Mouse (Mus musculus) kidney, postnatal 0 days (tissue): ENCODE results near the gene Paqr5. TPM values are rescaled to one million over a fixed set of nuclear protein-coding genes. Genes with fewer than 3 reads are reported as not detected.

Source experiments
- ATAC-seq: fragments of 200-750 bp; cut with Nextera tagmentation; replicated peaks from 2 replicates; pipeline ENCODE4 v1.8.0; 2017; ENCODE audit warnings: low read depth, moderate number of reproducible peaks, moderate TSS enrichment, moderate library complexity; ENCODE audit not compliant: low FRiP score
- DNase-seq: peaks from one replicate; pipeline ENCODE4 v3.0.0-alpha.2; 2016; ENCODE audit warnings: low spot score
- H3K27ac ChIP-seq: fragments of 300-500 bp; sonication (generic); 2 replicates; pipeline ENCODE4 v1.5.1; 2014; ENCODE audit warnings: mild to moderate bottlenecking
- H3K27me3 ChIP-seq: fragments of 300-500 bp; sonication (generic); 2 replicates; pipeline ENCODE4 v1.6.1; 2014; ENCODE audit warnings: low read length, mixed read lengths; ENCODE audit not compliant: insufficient read depth
- H3K36me3 ChIP-seq: fragments of 300-500 bp; sonication (generic); 2 replicates; pipeline ENCODE4 v1.6.1; 2014; ENCODE audit warnings: low read length, mixed read lengths; ENCODE audit not compliant: insufficient read depth
- H3K4me1 ChIP-seq: fragments of 300-500 bp; sonication (generic); replicated peaks from 2 replicates; pipeline ENCODE4 v1.6.1; 2014; ENCODE audit warnings: antibody characterized with exemption, low read length, mixed read lengths; ENCODE audit not compliant: insufficient read depth
- H3K4me2 ChIP-seq: fragments of 300-500 bp; sonication (generic); 2 replicates; pipeline ENCODE4 v1.6.1; 2014; ENCODE audit warnings: mild to moderate bottlenecking, low read length, moderate library complexity, mixed read lengths
- H3K4me3 ChIP-seq: fragments of 300-500 bp; sonication (generic); replicated peaks from 2 replicates; pipeline ENCODE4 v1.5.1; 2014; ENCODE audit warnings: low read depth, low read length
- H3K9ac ChIP-seq: fragments of 300-500 bp; sonication (generic); 2 replicates; pipeline ENCODE4 v1.6.1; 2014; ENCODE audit warnings: low read depth, low read length
- H3K9me3 ChIP-seq: fragments of 300-500 bp; sonication (generic); replicated peaks from 2 replicates; pipeline ENCODE4 v1.6.1; 2016; ENCODE audit warnings: low read length, inconsistent platforms, mixed read lengths
- CTCF ChIP-seq: IDR thresholded peaks from 2 replicates; pipeline ENCODE4 v1.5.1; 2016; ENCODE audit warnings: antibody characterized with exemption, low read depth, mild to moderate bottlenecking, moderate library complexity
- WGBS: fragments of 180-500 bp; shearing (Covaris S2); extraction: QIAGEN DNeasy Blood & Tissue Kit; methylation state at CpG from one replicate; pipeline ENCODE4 v1.1.7; 2014; 5-methylcytosine and 5-hydroxymethylcytosine counted together
- polyA plus RNA-seq: library from polyadenylated mRNA; unstranded; fragments of >200 nt; fragmentation: Nextera tagmentation; extraction: Ambion mirVana; gene quantifications from 2 replicates; pipeline ENCODE4 v1.2.1, GENCODE M21; 2015

Paqr5 gene
- polyA plus RNA-seq, 1 experiment from 2014 or later = 109 TPM

DNA sequence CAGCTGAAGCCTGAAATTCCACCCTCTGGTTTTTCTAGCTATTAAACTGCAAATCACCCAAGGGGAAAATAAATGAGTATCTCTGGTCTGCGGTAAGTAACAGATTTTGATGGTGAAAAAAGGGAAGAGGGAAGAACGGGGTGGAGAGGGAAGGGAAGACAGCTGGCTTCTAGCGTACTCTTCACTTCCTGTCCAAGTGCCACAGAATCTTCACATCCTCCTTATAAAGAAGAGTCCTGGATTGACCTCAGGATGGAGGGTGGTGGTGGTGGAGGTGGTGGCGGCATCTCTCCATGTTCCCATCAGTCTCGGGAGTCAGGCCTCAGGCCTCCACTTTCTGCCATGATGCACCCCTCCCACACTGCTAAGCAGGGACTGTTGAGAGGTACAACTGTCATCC, 44.8 kb downstream of the Paqr5 start:
- 59% methylated on average over 5 of the region's 5 CpGs for WGBS
- no peak for ATAC-seq
- TF ChIP-seq CTCF = no peak

DNA sequence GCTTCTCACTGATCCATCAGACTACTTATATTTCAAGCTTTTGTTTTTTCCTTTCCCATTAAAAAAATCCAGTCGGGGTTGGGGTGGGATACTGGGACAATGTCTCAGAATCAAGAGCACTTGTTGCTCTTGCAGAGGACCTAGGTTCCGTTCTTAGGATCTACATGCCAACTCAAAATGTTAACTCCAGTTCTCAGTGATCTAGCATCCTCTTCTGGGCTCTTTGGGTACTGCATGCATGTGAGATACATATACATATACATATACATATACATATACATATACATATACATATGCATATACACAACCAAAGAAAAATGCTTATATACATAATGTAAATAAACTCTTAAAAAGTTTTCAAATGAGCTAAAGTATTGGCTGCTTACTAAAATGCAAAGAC, 46.7 kb downstream of the Paqr5 start:
- no peak overlapping the region for H3K4me3 ChIP-seq
- H3K9ac ChIP-seq = no peak overlapping the region
- DNase-seq (no peak), ATAC-seq (no peak)
- WGBS = 93% methylated on average over 2 of the region's 2 CpGs
- H3K27ac ChIP-seq = no peak overlapping the region
- no peaks in the 10 kb centered on the region for H3K9me3 ChIP-seq
- peak; percentile 42; the same call in 1 of the 2 replicates for TF ChIP-seq CTCF
- no peaks in the 10 kb centered on the region for H3K27me3 ChIP-seq
- no peak overlapping the region for H3K4me2 ChIP-seq
- H3K36me3 ChIP-seq = no peaks in the 10 kb centered on the region
- no peaks in the 10 kb centered on the region for H3K4me1 ChIP-seq

More for the DNA sequence above, 44.8 kb downstream of the Paqr5 start:
- Histone ChIP-seq H3K4me3 (no peak overlapping the region), H3K9me3 (no peaks in the 10 kb centered on the region), H3K27me3 (no peaks in the 10 kb centered on the region), H3K4me1 (no peaks in the 10 kb centered on the region), H3K36me3 (no peaks in the 10 kb centered on the region), H3K4me2 (no peak overlapping the region), H3K27ac (no peak overlapping the region), H3K9ac (no peak overlapping the region)
- DNase-seq = no peak

DNA sequence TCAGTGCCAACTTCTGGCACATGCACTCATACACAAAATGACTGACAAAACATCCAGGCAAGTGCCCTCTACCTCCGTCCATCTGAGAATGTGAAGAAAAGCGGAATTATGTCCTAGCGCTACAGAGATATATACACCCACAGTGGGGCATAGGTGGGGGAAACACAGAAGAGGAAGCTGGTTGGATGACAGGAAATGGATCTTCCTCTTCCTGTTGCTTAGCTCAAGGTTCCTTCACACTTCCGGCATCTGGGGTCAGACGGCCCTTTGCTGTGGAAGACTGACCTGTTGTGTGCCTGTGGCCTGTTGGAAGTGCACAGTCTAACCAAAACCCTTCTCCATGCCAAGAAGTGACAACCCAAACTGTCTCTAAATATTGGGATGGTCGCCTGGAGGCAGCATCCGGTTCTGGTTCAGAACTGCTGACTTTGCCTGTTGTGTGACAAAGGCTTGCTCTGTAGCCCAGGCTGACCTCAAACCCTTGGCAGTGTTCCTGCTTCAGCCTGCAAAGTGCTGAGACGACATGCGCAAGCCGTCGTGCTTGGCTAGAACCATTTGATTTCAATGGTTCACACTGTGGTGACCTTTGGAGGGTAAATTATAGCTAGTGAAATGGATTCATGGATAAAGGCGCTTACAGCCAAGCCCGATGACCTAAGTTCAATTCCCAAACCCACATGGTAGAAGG, 49.3 kb downstream of the Paqr5 start:
- H3K27me3 ChIP-seq = no peaks in the 10 kb centered on the region
- H3K36me3 ChIP-seq = no peaks in the 10 kb centered on the region
- H3K9ac ChIP-seq = no peak overlapping the region
- 77% methylated on average over 13 of the region's 13 CpGs for WGBS
- H3K4me2 ChIP-seq = no peak overlapping the region
- TF ChIP-seq CTCF = no peak
- DNase-seq (no peak), ATAC-seq (no peak)
- no peaks in the 10 kb centered on the region for H3K9me3 ChIP-seq
- no peak overlapping the region for H3K27ac ChIP-seq
- H3K4me3 ChIP-seq = no peak overlapping the region
- H3K4me1 ChIP-seq = no peaks in the 10 kb centered on the region

DNA sequence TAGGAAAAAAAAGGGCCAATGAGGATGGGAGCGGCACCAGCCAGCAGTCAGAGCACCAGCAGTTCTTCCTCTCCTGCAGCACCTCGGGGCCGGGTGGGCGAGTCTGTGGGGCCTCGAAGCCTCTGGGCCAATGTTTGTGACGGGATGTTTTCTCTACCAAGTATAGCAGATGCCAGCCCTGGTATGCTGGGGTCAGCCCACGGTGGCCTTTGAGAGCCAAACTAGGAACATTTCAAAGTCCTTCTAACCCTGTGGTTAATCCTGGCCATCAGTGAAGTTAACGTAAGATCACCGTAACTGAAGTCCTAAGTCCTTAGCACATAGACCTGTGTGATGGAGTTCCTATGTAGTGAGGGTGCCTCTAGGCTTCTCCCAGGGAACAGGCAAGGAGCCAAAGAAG, 54.6 kb downstream of the Paqr5 start:
- no peak overlapping the region for H3K9ac ChIP-seq
- H3K27me3 ChIP-seq = no peaks in the 10 kb centered on the region
- H3K4me1 ChIP-seq = no peaks in the 10 kb centered on the region
- H3K9me3 ChIP-seq = no peaks in the 10 kb centered on the region
- no peak for TF ChIP-seq CTCF
- H3K4me2 ChIP-seq = no peak overlapping the region
- ATAC-seq (no peak; the same call in 1 of the 2 replicates), DNase-seq (no peak)
- no peak overlapping the region for H3K4me3 ChIP-seq
- no peaks in the 10 kb centered on the region for H3K36me3 ChIP-seq
- 54% methylated on average over 8 of the region's 9 CpGs for WGBS
- H3K27ac ChIP-seq = no peak overlapping the region

DNA sequence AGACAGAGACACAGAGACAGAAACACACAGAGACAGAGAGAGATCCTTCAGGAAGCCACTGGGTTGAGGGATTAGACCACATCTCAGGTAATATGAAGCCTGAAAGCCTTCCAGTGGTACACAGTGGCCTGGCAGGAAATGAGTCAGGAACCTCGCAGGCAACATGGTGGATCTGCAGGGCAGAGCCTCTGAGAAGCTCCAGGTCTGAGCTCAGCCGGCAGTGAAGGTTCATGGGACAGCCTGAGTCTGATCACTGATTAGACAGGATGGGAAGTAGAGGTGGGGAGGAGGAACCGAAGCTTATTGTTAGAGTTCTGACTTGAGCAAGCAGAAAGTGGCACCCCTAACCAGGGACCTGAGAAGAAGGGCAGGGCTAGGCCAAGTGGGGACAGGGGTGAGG, 55.6 kb downstream of the Paqr5 start:
- Histone ChIP-seq H3K9me3 (no peaks in the 10 kb centered on the region), H3K36me3 (no peaks in the 10 kb centered on the region), H3K9ac (no peak overlapping the region), H3K4me3 (no peak overlapping the region), H3K27me3 (no peaks in the 10 kb centered on the region), H3K27ac (no peak overlapping the region), H3K4me2 (no peak overlapping the region), H3K4me1 (no peaks in the 10 kb centered on the region)
- no peak for ATAC-seq
- no peak for DNase-seq
- WGBS = 58% methylated on average over 3 of the region's 3 CpGs
- TF ChIP-seq CTCF = no peak

DNA sequence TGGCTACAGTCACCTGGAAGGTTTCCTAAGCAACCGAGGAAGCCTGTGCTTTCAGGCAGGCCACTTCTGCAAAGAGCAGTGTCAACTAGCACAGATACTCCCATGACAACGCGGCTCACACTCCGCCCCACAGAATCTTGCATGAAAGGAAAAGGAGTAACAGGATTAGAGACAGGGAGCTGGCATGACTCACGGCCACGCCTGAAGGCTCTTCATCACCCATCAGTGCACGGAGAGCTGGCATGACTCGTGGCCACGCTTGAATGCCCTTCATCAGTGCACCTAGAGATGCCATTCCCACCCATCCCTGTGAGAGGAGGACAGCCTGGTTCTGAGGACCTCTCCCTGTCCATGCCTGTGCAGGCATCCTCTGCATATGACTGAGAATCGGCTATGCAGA, 59.3 kb downstream of the Paqr5 start:
- 0 out of 2 replicates have a peak, but pooled peaks have one; percentile 27 for ATAC-seq
- Histone ChIP-seq H3K36me3 (no peaks in the 10 kb centered on the region), H3K27ac (no peak overlapping the region), H3K9me3 (no peaks in the 10 kb centered on the region), H3K4me2 (no peak overlapping the region), H3K9ac (no peak overlapping the region), H3K4me1 (no peaks in the 10 kb centered on the region), H3K27me3 (no peaks in the 10 kb centered on the region), H3K4me3 (no peak overlapping the region)
- WGBS = 47% methylated on average over 10 of the region's 10 CpGs
- TF ChIP-seq CTCF = no peak
- DNase-seq = peak; percentile 54

DNA sequence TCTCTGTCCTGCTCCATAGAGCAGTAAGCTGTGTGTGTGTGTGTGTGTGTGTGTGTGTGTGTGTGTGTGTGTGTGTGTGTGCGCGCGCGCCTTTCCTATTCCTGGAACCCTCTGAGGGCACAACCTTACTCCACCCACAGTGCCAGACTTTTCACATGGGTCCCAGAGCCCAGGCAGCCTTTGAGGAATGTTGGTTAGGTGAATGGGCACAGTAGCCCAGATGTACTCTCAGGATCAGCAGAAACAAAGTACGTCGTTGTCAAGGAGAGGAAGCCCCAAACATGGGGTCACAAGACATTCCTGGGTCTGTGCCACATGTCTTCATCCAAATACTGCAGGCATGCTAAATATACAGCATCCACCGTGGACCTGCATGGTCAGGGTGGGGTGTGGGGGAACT, 60.7 kb downstream of the Paqr5 start:
- H3K4me3 ChIP-seq = no peak overlapping the region
- H3K27me3 ChIP-seq = no peaks in the 10 kb centered on the region

More for the DNA sequence above, 60.7 kb downstream of the Paqr5 start:
- DNase-seq (no peak), ATAC-seq (no peak)
- H3K9ac ChIP-seq = no peak overlapping the region
- no peaks in the 10 kb centered on the region for H3K9me3 ChIP-seq
- 88% methylated on average over 7 of the region's 7 CpGs for WGBS
- 0 out of 2 replicates have a peak, but pooled peaks cover under 1% of the 10 kb centered on the region for H3K4me1 ChIP-seq
- H3K27ac ChIP-seq = no peak overlapping the region
- H3K36me3 ChIP-seq = no peaks in the 10 kb centered on the region
- no peak for TF ChIP-seq CTCF
- no peak overlapping the region for H3K4me2 ChIP-seq
